Mouse (Mus musculus) C2C12 (cell line): ENCODE data around the gene Matn1. TPM values are rescaled to one million over a fixed set of nuclear protein-coding genes. Genes with fewer than 3 reads are reported as not detected.

Experiments
- H3K27me3 ChIP-seq: one replicate; pipeline ENCODE4 v1.6.1; 2011; ENCODE audit not compliant: control insufficient read depth, insufficient read depth, insufficient read length
- H3K36me3 ChIP-seq: one replicate; pipeline ENCODE4 v1.6.1; 2011; ENCODE audit not compliant: control insufficient read depth, insufficient read depth
- H3K4me3 ChIP-seq: one replicate; pipeline ENCODE4 v1.5.1; 2011; ENCODE audit warnings: mild to moderate bottlenecking, control low read depth; ENCODE audit not compliant: poor library complexity, insufficient read depth, severe bottlenecking
- H3K79me2 ChIP-seq: one replicate; pipeline ENCODE4 v1.6.1; 2011; ENCODE audit not compliant: control insufficient read depth, insufficient read depth
- H3K79me3 ChIP-seq: one replicate; pipeline ENCODE4 v1.6.1; 2011; ENCODE audit warnings: low read depth, control low read depth
- H3ac ChIP-seq: one replicate; pipeline ENCODE3; 2011; ENCODE audit warnings: low read depth; ENCODE audit not compliant: control insufficient read depth, insufficient read length
- CEBPB ChIP-seq: IDR thresholded peaks from one replicate; pipeline ENCODE4 v1.6.1; 2011; ENCODE audit warnings: low read depth, mild to moderate bottlenecking, control low read depth, moderate library complexity
- CTCF ChIP-seq: IDR thresholded peaks from one replicate; pipeline ENCODE4 v1.5.1; 2011; ENCODE audit not compliant: control insufficient read depth, insufficient read depth, insufficient read length
- FOSL1 ChIP-seq: IDR thresholded peaks from one replicate; pipeline ENCODE4 v1.8.0; 2011; ENCODE audit warnings: mild to moderate bottlenecking, low read length; ENCODE audit not compliant: poor library complexity, insufficient read depth, severe bottlenecking
- MAX ChIP-seq: IDR thresholded peaks from one replicate; pipeline ENCODE4 v1.6.1; 2011; ENCODE audit warnings: mild to moderate bottlenecking, control low read depth
- MYOD1 ChIP-seq: IDR thresholded peaks from one replicate; pipeline ENCODE4 v1.6.1; 2011; ENCODE audit warnings: low read depth; ENCODE audit not compliant: control insufficient read depth, insufficient read length
- MYOG ChIP-seq: IDR thresholded peaks from one replicate; pipeline ENCODE4 v1.6.1; 2011; ENCODE audit not compliant: control insufficient read depth, insufficient read length; ENCODE audit errors: extremely low read depth
- USF1 ChIP-seq: IDR thresholded peaks from one replicate; pipeline ENCODE4 v1.6.1; 2011; ENCODE audit warnings: low read depth, mild to moderate bottlenecking, control low read depth, moderate library complexity
- polyA plus RNA-seq: library from polyadenylated mRNA; unstranded; fragments of >200 nt; fragmentation: generic; extraction: Trizol; gene quantifications from one replicate; pipeline ENCODE4 v1.2.1, GENCODE M21; 2012; ENCODE audit warnings: missing spikeins

Matn1 gene
- polyA plus RNA-seq, 1 experiment, result not detected

DNA sequence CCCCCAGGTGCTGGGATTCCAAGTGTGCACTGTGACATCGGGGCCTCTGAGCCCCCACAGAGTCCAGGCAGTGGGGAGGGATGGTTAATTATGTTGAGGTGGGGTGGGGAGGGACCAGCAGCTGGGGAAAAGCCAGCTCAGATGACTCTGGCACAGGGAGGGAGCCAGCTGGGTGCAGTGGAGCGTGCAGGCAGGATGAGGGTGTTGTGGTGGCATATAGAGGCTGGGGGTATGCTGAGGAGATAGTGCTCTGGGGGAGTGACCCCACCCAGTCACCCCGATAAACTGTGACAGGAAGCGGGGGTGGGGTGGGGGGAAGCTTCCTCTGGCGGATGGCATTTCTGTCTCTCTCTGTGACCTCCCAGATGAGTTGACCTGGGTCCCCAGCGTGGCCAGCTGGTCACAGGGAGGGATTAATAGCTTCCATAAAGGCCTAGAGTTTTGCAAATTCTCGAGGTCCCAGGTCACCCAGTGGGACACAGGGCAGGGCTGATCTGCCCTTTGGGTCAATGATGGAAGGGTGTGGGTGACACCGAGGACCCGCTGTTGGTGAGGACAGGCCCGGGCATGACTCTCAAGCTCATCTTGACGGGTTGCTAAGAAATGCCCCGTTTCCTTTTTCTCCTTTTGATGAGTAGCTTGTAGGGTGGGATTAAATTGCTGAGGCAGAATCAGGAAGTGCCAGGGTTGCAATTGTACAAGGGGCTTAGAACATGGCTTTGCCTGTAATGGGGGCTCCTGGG is 23.1 kb upstream of the Matn1 start:
- H3K36me3 ChIP-seq, result no peaks in the 10 kb centered on the region
- TF ChIP-seq MYOD1, result no peak
- TF ChIP-seq MAX, result no peak
- TF ChIP-seq CEBPB, result no peak
- TF ChIP-seq FOSL1, result no peak
- TF ChIP-seq MYOG, result no peak
- TF ChIP-seq USF1, result no peak
- TF ChIP-seq CTCF, result no peak
- no peak overlapping the region for H3K4me3 ChIP-seq

DNA sequence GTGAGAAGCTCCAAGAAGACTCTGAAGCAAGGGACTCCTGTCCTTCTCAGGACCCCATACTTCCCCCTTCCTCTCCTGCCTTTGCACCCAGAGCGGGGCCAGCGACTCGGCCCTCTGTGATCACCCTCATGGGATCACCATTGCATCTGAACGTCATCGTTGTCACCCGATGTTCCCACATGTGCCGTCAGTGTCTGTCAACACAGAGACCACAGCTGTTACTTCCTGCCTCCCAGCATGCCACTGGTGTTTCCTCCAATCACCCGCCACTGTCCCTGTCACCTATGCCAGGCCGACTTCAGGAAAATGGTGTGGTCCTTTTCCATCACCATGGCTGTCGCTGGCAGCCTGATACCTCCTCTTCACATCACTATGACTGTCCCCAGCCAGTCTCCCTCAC is 22.2 kb upstream of the Matn1 start:
- peaks cover 31% of the 10 kb centered on the region for H3K27me3 ChIP-seq
- no peaks in the 10 kb centered on the region for H3K36me3 ChIP-seq
- H3K4me3 ChIP-seq, result no peak overlapping the region
- no peak overlapping the region for H3ac ChIP-seq
- TF ChIP-seq MAX, result no peak
- no peak for TF ChIP-seq CTCF
- no peak for TF ChIP-seq MYOD1
- TF ChIP-seq FOSL1, result no peak
- no peak for TF ChIP-seq MYOG
- no peak for TF ChIP-seq CEBPB
- no peak for TF ChIP-seq USF1
- H3K79me2 ChIP-seq, result no peaks in the 10 kb centered on the region
- H3K79me3 ChIP-seq, result no peaks in the 10 kb centered on the region

More for the DNA sequence above, 23.1 kb upstream of the Matn1 start:
- Histone ChIP-seq H3K79me2 (no peaks in the 10 kb centered on the region), H3ac (no peak overlapping the region), H3K27me3 (peaks cover 22% of the 10 kb centered on the region), H3K79me3 (no peaks in the 10 kb centered on the region)

DNA sequence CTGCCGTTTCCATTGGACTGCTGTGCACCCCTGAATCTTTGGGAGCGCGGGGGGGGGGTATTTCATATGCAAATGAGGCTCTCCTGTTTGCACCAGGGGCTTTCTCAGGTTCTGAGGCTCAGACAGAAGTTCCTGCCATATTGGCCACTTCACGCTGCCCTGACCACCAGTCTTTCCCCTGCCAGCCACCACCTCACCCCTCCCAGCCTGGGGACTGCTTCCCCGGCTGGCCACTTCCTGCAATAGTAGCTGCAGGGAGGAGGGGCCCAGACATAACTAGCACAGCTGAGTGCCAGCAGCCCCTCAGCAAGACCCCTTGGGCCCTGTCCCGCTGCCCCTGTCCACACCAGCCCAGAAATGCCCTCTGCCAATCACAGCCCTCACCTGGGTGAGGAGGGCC is 17.9 kb upstream of the Matn1 start:
- no peak for TF ChIP-seq MYOD1
- TF ChIP-seq CTCF, result no peak
- TF ChIP-seq FOSL1, result no peak
- no peak for TF ChIP-seq MYOG
- no peak for TF ChIP-seq MAX
- no peak for TF ChIP-seq CEBPB
- no peak for TF ChIP-seq USF1
- Histone ChIP-seq H3K79me2 (no peaks in the 10 kb centered on the region), H3K27me3 (peaks cover 63% of the 10 kb centered on the region), H3K4me3 (no peak overlapping the region), H3ac (no peak overlapping the region), H3K36me3 (no peaks in the 10 kb centered on the region), H3K79me3 (no peaks in the 10 kb centered on the region)

DNA sequence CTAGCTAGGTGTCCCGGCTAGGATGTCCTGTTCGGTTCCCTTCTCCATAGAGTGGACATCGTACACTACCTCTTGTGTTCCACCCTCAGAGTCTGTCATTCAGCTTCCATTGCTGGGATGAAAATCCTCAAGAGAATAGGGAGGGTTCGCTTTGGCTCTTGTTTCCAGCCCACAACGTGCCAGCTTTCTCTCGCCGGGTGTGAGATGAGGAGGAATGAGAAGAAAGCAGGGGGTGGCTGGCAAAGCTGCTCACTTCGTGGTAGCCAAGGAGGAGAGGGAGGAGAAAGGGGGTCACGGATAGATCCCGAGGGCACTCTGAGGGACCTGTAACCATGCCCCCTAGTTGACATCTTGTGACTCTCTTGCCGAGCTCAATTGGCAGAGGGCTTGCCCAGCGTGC is 16.4 kb upstream of the Matn1 start:
- Histone ChIP-seq H3K36me3 (no peaks in the 10 kb centered on the region), H3K27me3 (peaks cover 64% of the 10 kb centered on the region), H3K79me3 (no peaks in the 10 kb centered on the region), H3K4me3 (no peak overlapping the region), H3ac (no peak overlapping the region), H3K79me2 (no peaks in the 10 kb centered on the region)
- no peak for TF ChIP-seq MYOG
- TF ChIP-seq USF1, result no peak
- no peak for TF ChIP-seq MYOD1
- TF ChIP-seq MAX, result no peak
- TF ChIP-seq FOSL1, result no peak
- no peak for TF ChIP-seq CEBPB

DNA sequence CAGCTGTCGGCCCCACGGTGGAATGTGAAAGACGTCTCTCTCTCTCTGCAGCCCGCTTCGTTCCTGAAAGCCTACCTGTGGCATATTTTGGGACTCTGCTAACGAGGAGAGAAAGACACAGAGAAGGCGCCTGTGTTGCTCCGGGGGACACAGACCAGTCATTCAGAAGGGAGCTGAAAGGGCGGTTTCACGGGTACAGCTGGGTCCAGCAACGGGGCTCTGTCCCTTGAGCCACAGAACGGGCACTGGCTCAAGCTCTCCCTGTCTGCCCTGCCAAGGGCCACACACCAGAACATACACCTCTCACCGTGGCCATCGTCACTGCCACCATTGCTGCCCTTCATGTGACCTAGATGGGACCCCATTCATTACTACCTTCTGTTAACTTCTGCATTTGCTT is 1.5 kb upstream of the Matn1 start:
- H3K36me3 ChIP-seq, result no peaks in the 10 kb centered on the region

DNA sequence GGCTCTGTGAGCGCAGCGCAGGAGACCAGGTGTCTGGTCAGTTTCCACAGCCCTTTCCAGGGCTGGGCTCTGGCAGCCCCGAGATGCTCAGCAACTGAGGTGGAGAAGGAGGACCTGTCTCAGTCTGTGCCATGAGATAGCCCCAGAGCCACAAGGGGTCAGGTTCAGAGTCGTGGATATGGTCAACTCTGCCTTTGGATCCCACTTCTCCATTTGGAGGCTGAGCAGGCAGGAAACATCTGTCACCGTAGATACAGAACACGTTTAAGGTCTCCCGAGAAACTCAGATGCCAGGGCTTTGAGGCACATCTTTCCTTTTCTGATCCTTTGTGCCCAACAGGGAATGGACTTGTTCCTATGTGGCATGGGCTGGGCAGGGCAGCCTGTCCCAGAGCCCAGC is 594 bp downstream of the Matn1 start:
- no peak for TF ChIP-seq MYOG
- no peak for TF ChIP-seq FOSL1
- TF ChIP-seq MAX, result no peak
- no peak for TF ChIP-seq CEBPB
- TF ChIP-seq USF1, result no peak
- TF ChIP-seq CTCF, result no peak
- TF ChIP-seq MYOD1, result no peak
- Histone ChIP-seq H3K4me3 (no peak overlapping the region), H3K79me3 (no peaks in the 10 kb centered on the region), H3ac (no peak overlapping the region), H3K27me3 (peaks cover 53% of the 10 kb centered on the region), H3K79me2 (no peaks in the 10 kb centered on the region), H3K36me3 (no peaks in the 10 kb centered on the region)

More for the DNA sequence above, 1.5 kb upstream of the Matn1 start:
- peaks cover 59% of the 10 kb centered on the region for H3K27me3 ChIP-seq
- H3K79me3 ChIP-seq, result no peaks in the 10 kb centered on the region
- H3ac ChIP-seq, result no peak overlapping the region
- no peak overlapping the region for H3K4me3 ChIP-seq
- TF ChIP-seq MYOG, result no peak
- no peaks in the 10 kb centered on the region for H3K79me2 ChIP-seq
